Mouse (Mus musculus): ENCODE results near the gene Dgcr6. TPM values are rescaled to one million over a fixed set of nuclear protein-coding genes. Genes with fewer than 3 reads are reported as not detected.
"Not testable (repeated sequence)": the region's sequence is repeated elsewhere in the genome, so short reads cannot be mapped to it uniquely, and the experiment has no call there.

The Dgcr6 gene
- 10 to 100 TPM; 16.4 to 21.2 TPM for polyA plus RNA-seq (2017; shearing (Covaris generic))

DNA sequence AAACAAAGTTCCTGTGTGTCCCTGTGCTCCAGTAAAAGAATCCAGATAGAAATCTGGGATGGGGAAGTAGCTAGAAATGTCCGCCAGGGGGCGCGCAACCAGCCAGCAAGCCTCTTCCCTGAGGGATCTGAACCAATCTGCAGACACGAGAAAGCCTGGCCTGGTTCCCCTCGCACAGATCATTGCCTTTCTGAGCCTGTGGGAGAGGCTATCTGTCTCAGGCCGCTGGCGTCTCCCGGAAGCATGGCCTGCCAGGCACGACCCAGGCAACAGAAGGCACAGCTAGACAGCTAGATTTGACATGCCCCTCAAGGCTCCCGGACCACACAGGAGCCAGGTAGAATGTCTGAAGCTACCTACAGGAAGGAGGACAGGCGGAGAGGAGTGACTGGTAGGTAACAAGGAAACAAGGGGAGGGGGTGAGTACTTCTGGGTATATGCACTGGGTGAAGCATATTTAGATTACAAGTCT, at the start of gene Dgcr6:
Gene Dgcr6, plus strand, starts transcription at position 130 of the 472 bp plus-strand sequence.
- ATAC-seq: peak; percentile 43

DNA sequence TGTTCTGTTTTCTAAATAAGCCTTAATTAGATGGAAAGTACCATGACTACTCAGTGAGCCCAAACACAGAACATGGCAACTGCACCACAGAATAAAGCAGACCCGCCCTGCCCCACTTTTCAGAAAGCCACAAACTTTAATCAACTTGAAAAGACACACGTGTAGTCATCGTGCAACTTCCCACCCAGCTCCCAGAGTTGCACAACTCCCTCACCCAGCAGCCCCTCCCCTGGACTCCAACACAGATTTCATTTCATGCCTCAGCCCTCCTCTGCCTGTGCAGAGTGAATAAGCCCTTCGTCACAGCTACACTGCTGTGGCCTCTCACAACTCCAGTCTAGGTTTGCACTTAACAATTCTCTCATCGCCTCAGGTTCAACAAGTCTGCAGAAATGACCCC, 48.1 kb upstream of the Dgcr6 start:
- no peak for ATAC-seq

DNA sequence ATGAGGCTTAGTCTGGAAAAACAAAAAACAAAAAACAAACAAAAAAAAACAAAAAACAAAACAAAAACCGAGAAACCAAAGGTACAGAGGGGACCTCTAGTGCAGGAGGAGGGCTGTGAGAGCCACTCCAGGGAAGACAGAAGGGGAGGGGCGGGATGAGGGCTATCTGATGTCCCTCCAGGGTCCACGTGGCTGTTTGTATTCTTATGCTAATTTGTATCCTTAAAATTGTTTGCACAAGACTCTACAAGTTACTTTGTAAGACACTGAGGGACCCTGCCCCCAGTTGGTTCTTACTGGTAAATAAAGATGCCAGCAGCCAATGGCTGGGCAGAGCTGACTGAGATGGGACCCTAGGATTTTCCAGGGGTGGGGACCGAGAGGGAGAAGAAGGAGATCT, 45.6 kb upstream of the Dgcr6 start:
- no peak for ATAC-seq

DNA sequence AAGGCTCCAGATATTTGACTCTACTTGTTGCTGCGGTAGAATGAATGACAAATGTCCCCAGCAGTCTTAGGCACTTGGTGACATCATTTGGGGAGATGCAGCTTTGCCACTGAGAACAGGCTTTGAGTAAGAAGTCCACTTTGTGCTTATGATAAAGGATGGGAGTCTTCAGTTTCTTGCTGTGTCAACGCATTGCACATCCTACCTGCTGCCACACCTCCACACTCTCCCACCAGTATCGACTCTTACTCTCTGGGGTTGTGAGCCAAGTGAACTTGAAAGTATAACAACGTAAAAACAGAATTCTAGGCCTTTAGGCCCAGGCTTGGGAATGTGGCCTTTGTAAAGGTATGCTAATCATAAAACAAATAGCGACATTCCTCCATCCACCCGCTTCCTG, 41.6 kb upstream of the Dgcr6 start:
- no peak for ATAC-seq

DNA sequence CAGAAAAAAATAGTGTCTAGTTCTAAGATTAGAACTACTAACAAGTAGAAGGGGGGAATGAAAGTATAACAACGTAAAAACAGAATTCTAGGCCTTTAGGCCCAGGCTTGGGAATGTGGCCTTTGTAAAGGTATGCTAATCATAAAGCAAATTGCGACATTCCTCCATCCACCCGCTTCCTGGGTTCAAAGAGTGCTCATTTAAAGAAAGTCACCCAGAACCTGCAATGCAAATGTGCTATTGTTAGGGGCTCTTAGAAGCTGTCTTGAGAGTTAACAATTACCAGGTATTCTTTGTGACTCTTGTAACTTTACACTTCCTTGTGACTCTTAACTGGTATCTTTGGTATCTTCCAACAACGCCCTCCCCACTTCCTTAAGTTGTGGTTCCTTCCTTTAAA, 36.2 kb upstream of the Dgcr6 start:
- ATAC-seq: not testable (repeated sequence)

DNA sequence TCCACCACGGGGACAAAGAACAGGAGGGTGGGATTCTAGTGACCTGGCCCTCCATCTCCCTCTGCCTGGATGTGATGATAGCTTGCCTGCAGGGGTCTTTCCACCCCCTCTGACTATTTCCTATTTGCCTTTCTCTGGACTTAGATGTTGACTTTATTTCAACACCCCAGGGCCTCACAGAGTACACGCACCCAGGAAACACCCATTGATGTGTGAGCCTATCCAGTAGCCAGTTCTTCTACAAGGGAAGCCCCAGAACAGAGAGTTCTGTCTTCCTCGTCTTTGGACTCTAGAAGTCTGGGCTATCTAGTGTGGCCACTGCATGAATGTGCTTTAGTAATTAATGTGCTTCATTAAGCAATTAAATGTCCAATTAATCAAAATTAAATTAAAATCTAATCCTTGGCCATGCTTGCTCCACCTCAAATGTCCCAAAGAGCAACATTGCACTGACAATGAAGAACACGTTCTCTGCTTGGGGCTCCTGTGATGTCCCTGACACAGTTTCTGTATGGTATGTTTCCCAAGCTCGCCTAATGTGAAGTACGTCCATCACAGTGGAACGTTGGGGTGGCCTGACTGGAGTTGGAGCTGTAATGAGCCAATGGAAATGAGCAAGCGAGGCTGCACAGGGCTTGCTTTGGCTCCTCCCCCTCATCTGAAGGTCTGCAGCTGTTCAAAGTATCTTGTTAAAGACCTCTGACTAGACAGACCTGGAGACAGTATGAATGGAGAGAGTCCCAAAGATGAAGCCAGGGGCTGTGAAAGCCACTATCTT, 29.7 kb upstream of the Dgcr6 start:
- no peak for ATAC-seq

DNA sequence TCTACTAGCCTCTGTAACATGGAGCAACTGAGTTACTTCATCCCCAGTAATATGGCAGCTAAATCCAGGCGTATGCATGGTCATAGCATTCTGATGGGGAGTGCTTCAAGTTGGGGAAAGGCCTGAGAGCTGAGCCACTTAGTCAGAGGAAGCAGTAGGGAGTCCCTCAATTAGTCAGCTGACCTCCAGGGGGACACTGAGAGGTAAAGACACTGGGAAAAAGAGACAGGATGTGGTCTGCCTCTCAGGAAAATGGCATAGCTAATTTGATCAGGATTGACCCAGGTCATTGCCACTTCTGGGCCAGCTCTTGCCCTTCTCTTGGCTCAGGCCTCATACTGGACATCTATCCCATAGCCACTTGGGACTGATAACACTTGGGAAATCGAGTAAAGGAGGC, 25.3 kb upstream of the Dgcr6 start:
- no peak for ATAC-seq

DNA sequence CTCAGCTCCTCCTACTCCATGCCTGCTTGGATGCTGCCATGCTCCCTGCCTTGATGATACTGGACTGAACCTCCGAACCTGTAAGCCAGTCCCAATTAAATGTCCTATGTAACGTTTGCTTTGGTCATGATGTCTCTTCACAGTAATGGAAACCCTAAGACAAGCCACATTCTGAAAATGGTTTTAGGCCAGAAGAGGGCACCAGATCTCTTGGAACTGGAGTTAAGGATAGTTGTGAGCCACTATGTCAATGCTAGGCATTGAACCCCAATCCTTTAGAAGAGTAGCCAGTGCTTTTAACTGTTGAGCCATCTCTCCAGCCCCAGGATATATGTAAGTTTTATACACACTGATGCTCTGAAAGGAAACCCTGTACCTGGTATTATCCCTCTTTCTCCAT, 20.9 kb upstream of the Dgcr6 start:
- ATAC-seq: no peak

DNA sequence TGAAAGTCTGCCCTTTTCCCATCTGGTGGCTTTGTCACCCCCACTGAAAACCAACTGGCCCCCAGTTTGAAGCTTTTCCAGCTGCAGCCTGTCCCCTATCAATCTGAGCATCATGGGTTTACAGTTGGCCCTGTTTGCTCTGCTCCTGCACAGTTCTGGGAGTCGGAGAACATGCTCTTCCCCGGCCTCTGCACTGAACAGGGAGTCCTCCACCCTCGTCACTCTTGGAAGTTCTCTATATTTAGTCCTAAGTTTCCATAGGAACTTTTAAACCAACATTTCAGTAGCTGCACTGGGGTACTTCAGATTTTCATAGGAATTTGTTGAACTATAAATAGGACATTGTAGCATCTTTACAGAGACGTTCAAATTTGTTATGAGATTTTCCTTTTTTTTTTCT, 19.4 kb upstream of the Dgcr6 start:
- ATAC-seq: no peak

DNA sequence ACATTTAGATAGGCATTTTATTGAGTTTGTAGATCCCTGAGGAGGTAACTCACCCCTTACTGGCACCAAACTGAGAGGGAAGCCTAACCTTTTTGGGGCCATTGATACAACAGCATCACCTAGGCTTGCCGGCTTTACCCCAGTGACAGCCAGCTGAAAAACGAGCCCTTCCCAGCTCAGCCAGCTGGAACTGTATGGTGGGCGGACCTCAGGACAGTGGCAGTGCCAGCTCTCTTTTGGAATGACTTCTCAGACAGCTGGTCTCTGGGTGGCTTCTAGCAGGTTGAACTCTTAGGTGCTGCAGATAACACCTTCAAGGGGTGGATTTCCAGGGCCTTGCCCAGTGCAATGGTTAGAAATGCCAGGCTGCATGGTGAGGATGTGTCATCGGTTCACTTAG, 18.4 kb upstream of the Dgcr6 start:
- no peak for ATAC-seq

DNA sequence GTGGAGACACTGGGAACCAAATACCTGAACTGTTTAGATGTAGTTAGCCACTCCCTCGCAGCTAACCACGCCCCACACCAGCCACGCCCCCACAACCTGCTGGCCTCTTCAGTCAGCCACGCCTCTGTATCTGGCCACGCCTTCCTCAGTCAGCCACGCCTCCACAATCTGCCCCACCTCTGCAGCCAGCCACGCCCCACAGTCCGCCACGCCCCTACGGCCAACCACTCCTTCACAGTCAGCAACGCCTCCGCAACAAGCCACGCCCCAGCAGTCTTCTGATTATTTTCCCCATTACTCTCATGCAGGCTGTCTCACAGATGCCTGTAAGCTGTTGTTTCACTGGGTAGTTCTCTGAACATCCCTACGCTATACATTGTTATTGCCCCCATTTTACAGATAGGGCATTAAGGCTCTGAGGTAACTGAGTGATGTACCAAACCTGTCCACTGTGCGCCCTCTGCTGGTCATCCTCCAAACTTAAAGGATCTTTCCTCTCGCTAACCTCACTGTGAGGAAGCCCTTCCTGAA, 16.2 kb upstream of the Dgcr6 start:
- ATAC-seq: peak; percentile 80

DNA sequence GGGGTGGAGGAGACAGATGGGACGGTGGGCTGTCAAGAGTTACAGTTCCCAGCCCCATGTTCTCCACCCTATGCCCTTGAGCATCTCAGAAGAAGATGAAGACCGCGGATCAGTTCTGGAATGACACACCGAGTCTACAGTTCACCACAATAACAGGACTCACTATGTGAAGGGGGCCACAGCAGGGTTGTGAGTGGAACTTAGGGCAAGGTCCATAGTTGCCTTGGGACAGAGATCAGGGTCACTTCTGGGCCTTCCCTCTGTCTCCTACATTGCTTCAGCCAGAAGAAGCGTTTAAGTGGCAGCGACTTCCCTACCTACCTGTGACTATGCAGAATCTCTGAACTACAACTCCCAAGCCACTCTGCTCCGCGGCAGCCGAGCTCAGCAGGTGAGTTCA, 15.6 kb upstream of the Dgcr6 start:
- ATAC-seq: no peak

DNA sequence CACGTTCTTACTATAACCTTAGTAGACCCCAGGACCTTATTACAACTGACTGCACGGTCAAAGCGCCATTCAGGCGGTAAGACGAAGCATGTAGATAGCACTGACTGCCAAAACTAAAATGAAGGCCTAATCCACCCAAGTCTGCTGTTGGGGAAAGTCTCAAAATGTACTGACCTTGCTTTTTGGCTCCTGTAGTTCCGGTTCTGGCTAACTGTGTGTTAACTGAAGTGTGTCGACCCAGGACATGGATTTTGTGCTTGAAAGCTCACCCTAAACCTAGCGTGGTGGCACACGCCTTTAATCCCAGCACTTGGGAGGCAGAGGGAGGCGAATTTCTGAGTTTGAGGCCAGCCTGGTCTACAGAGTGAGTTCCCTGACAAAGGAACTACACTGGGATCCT, 7.7 kb upstream of the Dgcr6 start:
- ATAC-seq: no peak

DNA sequence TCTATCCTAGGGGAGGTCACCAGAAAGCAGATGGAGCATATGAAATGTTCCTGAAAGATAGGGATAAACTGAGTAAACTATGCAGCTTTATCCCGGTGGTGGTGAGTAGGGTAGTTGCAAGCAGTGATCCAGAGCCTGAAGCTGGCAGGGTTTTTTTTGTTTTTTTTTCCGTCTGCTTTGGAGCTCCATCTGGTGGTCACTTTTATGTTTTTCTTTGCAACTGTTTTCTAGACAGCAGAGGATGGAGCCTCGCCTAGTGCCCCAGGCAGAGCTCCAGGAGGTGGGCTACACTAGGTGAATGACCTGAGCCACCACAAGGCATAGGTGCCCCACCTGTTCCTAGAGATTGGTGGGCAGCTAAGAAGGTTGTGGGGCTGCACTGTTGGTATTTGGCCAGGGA, 5.0 kb upstream of the Dgcr6 start:
- ATAC-seq: peak; percentile 70

DNA sequence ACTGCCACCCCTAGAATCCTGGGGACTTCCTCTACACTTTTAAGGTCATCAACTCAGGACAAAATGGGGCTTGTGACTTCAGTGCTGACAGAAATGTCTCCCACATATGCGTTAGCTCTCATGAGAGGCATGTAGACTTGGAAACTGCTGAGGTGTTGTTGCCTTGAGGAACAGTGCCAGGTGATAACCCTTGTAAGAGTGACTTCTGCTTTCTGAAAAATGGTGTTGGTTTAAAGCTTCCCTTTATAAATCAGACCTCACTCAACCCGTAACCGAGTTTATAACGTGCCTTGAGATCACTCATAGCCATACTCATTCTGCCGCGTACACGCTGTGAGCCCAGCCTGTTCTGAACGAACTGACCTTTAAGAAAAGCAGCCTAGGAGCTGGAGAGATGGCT, 4.6 kb upstream of the Dgcr6 start:
- no peak for ATAC-seq

DNA sequence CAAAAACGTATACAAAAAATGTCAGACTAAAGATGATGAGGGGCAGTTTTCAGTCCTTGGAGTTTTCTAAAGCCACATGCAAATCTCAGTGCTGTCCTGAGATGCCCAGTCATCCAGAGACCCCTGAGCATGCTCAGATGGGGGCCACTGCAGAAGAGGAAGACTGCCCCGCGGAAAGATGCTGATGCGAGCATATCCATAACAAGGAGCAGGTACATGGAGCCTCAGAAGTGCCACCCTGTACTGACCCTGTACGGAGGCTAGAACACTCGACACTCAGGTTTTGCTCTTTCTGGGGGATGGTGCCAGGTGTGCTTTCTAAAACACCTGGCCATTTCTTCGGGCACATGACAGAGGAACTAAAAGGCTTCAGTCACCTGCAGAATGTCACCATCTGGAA, 338 bp upstream of the Dgcr6 start:
- ATAC-seq: peak; percentile 14

DNA sequence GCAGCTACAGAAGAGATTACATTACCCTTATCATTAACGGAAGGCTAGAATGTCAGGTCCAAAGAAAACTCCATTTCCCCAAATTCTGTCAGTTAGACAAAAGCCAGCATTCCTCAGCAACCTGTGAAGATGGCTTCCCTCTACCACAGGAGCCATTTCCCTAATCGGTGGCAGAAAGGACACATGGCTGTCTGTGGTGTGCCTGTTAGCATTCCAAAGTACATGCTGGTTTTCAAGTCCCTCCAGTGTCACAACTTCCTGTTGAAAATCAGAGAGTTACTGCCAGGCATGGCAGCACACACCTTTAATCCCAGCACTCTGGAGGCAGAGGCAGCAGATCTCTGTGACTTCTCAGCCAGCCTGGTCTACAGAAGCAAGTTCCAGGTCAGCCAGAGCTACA, 3.6 kb downstream of the Dgcr6 start:
- no peak for ATAC-seq

DNA sequence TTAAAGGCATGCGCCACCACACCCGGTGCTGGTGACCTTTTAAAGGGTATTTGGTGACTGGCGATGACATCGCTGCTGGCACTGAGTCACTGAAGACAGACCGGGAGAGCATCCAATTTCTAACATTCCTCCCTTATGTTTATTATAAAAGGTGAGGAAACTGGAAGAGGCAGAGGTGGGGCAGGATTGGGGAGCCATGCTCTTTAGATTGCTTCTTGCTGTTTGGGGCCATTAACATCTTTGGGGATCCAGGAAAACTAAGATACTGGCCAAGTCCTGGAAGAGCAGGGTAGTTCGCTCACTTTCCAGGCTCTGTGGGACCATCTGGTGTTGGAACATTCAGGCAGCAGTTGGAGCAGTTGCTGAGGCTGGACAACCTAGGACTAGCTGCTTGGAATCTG, 5.7 kb downstream of the Dgcr6 start:
- ATAC-seq: no peak

DNA sequence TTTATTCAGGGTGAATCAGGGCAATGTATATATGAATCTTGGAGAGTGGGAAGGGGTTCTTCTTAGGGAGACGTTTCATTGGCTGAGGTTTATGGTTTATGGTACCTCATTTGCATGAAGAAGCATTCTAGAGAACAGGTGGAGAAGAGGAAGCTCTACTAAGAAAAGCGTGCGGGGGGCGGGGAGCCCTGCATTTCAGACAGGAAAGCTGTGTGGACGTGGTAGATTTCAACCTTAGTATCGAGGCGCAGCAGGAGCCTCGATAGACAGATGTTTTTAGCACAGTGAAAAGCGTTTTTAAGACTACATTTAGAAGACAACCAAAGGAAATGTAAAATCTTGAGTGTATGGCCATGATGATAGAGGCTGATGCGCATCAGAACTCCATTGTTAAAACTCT, 6.6 kb downstream of the Dgcr6 start:
- no peak for ATAC-seq

DNA sequence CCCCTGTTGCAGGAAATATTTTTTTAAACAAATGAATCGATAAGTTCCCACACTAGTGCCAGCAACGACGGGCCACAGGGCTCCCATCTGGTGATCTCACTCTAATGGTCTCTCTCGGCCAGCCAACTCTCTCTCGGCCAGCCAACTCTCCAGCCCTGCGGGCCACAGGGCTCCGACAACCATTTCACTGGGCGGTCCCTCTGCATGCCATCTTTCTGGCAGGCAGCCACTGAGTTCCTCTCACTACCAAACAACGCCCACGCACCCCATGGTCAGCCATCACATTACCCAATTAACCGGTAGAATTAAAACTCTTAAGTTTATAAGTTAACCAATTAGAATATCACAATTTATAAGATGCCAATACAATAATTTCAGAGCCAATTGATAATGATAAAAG, 8.5 kb downstream of the Dgcr6 start:
- no peak for ATAC-seq

DNA sequence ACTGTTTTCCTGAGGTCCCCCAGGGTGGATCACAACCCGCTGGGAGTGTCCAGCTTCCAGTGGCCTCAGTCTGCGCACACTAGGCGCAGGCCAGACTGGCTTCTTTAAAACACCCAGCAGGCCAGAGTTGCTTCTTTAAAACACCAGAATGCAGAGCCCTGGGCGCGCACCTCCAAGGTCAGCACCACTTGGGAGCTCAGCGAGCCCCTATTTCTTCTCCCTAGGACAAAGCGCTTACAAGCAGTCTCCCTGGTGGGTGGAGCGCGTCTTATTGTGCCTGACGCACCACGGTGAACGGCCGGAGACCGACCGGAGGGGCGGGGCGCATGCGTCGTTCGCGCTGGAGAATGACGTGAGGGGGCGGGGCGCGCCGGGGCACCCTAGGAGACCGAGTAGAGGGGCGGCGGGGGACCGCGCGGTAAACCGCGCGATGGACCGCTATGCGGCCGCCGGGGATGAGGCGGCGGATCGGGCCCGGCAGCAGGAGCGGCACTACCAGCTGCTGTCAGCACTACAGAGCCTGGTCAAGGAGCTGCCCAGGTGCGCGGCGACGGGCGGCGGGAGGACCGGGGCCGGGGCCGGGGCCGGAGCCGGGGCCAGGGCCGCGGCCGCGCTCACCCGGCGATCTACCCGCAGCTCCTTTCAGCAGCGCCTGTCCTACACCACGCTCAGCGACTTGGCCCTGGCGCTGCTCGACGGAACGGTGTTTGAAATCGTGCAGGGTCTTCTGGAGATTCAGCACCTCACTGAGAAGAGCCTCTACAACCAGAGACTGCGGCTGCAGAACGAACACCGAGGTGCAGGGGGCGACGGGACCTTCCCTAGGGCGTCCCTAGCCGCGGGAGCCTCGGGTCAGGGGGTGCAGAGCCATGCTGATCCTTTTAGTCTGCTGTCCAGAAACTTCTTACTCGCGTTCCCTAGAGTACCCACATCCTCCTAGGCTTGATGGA, 13.7 kb downstream of the Dgcr6 start:
- peak; percentile 96 for ATAC-seq

DNA sequence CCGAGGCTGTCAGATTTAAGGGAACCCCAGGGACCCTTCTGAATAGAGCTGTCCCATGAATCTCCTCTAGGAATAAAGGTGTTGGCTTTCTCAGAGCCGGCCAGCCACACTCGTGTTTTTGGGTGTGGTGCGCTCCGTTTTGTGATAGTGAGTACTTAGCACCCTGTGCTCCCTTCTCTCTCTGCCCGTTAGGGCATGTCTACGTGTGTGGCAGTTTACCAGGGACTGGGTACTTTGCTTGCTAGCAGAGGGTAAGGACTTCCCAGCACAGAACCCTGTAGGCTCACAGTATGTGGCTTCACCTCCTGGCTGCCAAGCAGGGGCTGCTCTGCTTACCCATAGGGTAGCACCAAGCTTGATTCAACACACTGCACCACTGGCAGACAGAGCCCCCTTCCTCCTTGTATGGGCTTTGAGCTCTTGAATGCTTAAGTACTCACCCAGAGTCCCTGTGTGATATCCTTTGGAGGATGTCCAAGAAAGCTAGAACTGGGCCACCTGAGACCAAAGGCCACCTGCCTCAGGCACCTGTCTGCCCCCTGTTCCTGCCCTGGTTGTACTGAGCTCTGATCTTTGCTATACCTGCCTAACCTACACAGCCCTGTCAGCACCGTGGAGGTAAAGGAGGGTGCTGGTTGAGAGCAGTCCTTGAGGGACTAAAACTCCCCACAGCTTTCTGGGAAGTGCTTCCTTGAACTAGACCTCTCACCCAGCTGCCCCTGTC, 16.2 kb downstream of the Dgcr6 start:
- no peak for ATAC-seq

DNA sequence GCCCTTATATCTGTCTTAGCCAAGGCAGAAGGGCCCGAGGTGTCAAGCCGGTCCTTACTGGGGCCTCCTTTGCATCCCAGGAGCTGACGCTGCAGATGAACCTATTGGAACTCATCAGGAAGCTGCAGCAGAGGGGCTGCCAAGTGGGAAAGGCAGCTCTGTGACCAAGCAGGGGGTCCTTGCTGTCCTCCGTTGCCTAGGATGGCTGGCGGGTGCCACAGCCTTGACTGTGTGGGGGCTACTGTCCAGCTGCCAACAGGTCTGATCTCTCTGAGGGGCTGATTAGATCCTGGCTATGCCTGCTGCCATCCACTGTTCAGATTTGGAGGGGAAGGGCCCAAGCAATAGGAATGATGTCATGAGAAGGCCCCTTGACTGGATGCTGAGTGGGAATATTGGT, 18.1 kb downstream of the Dgcr6 start:
- no peak for ATAC-seq

All from CD4-positive, CD25-positive, alpha-beta regulatory T cell, adult 4 months (primary cell).